Mouse (Mus musculus): ENCODE data around the gene Fbxo34.

GRCm38 (mm10) chr14:47518619-47519018 lies 68.4 kb downstream of the Fbxo34 start:
- TF ChIP-seq CTCF (IDR thresholded peaks at IDR 0.05; ENCODE audit: low read depth, low read length), result no peak
- TF ChIP-seq POLR2AphosphoS5 (IDR thresholded peaks at IDR 0.05; ENCODE audit: insufficient replicate concordance, low read depth, low read length), result no peak
- TF ChIP-seq GATA1 (IDR thresholded peaks at IDR 0.05; ENCODE audit: borderline replicate concordance, low read length), result no peak
